Mouse (Mus musculus) testis, postnatal 14 days (tissue): ENCODE results near the gene Snrnp48.

Experiments used
- DNase-seq: peaks from one replicate; pipeline ENCODE4 v3.0.0; 2021; ENCODE audit warnings: low spot score

Snrnp48 gene

GRCm38 (mm10) chr13:38269055-38269692 lies 64.4 kb downstream of the Snrnp48 start:
- DNase-seq, result no peak

GRCm38 (mm10) chr13:38272624-38273023 lies 67.9 kb downstream of the Snrnp48 start:
- no peak for DNase-seq
